Mouse (Mus musculus): ENCODE results near the gene Tmem268.

Gene Tmem268

DNA sequence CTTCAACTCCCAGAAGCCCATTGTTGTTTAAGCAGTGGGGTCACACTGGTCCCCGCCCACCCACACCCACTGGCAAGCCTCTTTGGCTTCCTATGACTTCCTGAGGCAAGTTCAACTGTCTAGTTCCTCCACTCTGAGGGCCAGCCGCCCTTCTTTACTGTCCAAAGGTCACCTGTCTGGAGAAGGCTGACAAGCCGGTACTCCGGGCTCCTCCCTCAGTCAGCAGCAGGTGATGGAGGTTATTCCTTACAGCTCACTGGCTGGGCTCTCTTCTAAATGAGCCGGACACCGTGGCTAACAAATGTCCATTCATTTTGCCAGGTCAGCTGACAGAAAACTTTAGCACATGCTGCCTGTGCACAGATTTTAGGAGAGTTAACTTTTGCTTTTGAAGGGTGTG lies 42.2 kb downstream of the Tmem268 start:
- Histone ChIP-seq H3K9me3 (ENCODE audit: low read length) (no peaks in the 10 kb centered on the region), H3K36me3 (ENCODE audit: insufficient read depth, low read length) (no peaks in the 10 kb centered on the region), H3K4me1 (replicated peaks; ENCODE audit: low read depth, low read length) (no peaks in the 10 kb centered on the region), H3K27me3 (ENCODE audit: insufficient read depth, low read length) (no peaks in the 10 kb centered on the region; the same call in 1 of the 2 replicates), H3K4me3 (replicated peaks; ENCODE audit: low read length) (no peak overlapping the region)
- TF ChIP-seq CTCF (conservative IDR thresholded peaks at IDR 0.05; ENCODE audit: low read length) = no peak
- TF ChIP-seq NANOG (IDR thresholded peaks at IDR 0.05; ENCODE audit: borderline replicate concordance, low read length) = no peak
- TF ChIP-seq POU5F1 (IDR thresholded peaks at IDR 0.05; ENCODE audit: borderline replicate concordance, low read length) = no peak

DNA sequence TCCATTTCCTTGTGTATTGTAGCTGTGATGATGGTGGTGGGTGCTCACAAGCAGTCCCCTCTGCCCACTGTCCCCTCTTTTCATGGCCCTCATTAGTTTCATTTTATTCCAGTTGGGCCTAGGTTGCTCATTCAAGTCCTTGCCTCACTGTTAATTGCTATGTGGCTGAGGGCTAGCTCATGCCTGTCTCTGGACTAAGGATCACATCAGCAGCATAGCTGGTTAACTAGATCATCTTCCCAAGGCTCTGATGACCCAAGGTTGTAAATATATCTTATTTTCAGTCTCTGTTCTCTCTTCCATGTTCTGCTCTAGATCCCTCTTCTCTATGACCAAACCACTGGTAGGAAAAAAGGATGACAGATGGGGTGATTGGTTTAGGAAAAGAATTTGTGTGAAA lies 42.7 kb downstream of the Tmem268 start:
- H3K4me3 ChIP-seq (replicated peaks; ENCODE audit: low read length) = no peak overlapping the region
- H3K4me1 ChIP-seq (replicated peaks; ENCODE audit: low read depth, low read length) = no peaks in the 10 kb centered on the region
- H3K36me3 ChIP-seq (ENCODE audit: insufficient read depth, low read length) = no peaks in the 10 kb centered on the region
- no peaks in the 10 kb centered on the region for H3K9me3 ChIP-seq (ENCODE audit: low read length)
- H3K27me3 ChIP-seq (ENCODE audit: insufficient read depth, low read length) = no peaks in the 10 kb centered on the region; the same call in 1 of the 2 replicates
- TF ChIP-seq POU5F1 (IDR thresholded peaks at IDR 0.05; ENCODE audit: borderline replicate concordance, low read length) (no peak), NANOG (IDR thresholded peaks at IDR 0.05; ENCODE audit: borderline replicate concordance, low read length) (no peak), CTCF (conservative IDR thresholded peaks at IDR 0.05; ENCODE audit: low read length) (no peak)

DNA sequence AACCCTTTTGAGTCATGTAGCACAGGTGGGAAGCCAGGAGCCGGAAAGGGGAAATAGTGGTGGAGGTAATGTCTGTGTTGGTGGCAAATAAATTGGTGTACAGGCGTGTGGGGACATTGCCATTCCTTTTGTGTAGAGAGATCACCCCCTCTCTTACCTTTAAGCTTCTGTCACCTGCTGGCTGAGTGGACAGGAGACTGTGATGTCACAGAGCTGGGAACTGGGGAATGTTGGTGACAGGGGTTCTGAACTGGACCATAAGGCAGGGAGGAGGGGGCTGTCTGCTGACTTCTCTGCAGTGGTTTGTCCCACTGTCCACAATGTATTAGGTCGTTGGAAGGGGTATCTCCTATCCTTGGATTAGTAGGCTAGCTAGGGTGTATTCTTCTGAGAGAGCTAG lies 46.4 kb downstream of the Tmem268 start, which contains the start of gene Gm11213:
TSS of gene Gm11213 (minus strand) at position 317 of the 400 bp plus-strand sequence.
- no peaks in the 10 kb centered on the region for H3K9me3 ChIP-seq (ENCODE audit: low read length)
- H3K4me3 ChIP-seq (replicated peaks; ENCODE audit: low read length) = no peak within 1 kb of the TSS
- no peak for TF ChIP-seq NANOG (IDR thresholded peaks at IDR 0.05; ENCODE audit: borderline replicate concordance, low read length)
- TF ChIP-seq CTCF (conservative IDR thresholded peaks at IDR 0.05; ENCODE audit: low read length) = no peak
- TF ChIP-seq POU5F1 (IDR thresholded peaks at IDR 0.05; ENCODE audit: borderline replicate concordance, low read length) = no peak
- H3K4me1 ChIP-seq (replicated peaks; ENCODE audit: low read depth, low read length) = no peaks in the 10 kb centered on the region
- no peaks in the 10 kb centered on the region for H3K36me3 ChIP-seq (ENCODE audit: insufficient read depth, low read length)
- no peaks in the 10 kb centered on the region for H3K27me3 ChIP-seq (ENCODE audit: insufficient read depth, low read length)

DNA sequence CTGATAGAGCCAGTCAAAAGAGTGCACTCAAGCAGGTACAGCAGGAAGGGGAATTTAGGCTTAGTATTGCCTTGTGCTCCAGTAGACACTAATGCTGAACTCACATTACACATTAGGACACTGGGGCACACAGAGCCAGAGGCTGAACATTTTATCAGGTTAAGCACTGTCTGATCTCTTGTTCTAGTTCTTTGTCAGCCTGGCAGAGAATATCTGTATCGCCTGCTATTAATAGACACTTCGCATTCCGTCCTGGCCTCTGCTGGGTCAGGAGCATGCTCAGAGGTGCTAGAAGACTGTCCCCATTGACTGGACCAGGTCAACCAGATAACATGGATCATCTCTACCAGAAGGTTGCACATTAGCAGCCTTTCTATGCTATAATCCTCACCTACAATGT lies 47.0 kb downstream of the Tmem268 start:
- TF ChIP-seq NANOG (IDR thresholded peaks at IDR 0.05; ENCODE audit: borderline replicate concordance, low read length) (no peak), CTCF (conservative IDR thresholded peaks at IDR 0.05; ENCODE audit: low read length) (no peak), POU5F1 (IDR thresholded peaks at IDR 0.05; ENCODE audit: borderline replicate concordance, low read length) (no peak)
- no peaks in the 10 kb centered on the region for H3K4me1 ChIP-seq (replicated peaks; ENCODE audit: low read depth, low read length)

DNA sequence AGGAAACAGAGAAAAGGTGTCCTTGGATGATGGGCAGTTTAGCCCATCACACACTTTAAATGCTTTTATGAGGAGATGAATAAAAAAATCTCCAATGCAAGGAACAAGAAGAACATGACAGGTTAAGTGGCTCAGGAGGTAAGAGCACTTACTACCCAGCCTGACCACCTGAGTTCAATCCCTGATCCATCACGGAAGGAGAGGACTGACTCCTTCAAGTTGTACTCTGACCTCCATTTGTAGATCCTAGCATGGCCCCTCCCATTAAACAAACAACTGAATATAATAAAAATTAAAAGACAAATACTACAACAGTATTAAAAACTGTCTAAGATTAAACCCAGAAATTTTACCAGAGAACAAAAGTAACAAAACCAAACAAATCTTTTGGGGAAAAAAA lies 47.4 kb downstream of the Tmem268 start:
- Histone ChIP-seq H3K36me3 (ENCODE audit: insufficient read depth, low read length) (no peaks in the 10 kb centered on the region), H3K27me3 (ENCODE audit: insufficient read depth, low read length) (no peaks in the 10 kb centered on the region), H3K9me3 (ENCODE audit: low read length) (no peaks in the 10 kb centered on the region), H3K4me1 (replicated peaks; ENCODE audit: low read depth, low read length) (no peaks in the 10 kb centered on the region), H3K4me3 (replicated peaks; ENCODE audit: low read length) (no peak overlapping the region)
- TF ChIP-seq POU5F1 (IDR thresholded peaks at IDR 0.05; ENCODE audit: borderline replicate concordance, low read length) (no peak), CTCF (conservative IDR thresholded peaks at IDR 0.05; ENCODE audit: low read length) (no peak), NANOG (IDR thresholded peaks at IDR 0.05; ENCODE audit: borderline replicate concordance, low read length) (no peak)

More for the DNA sequence above, 47.0 kb downstream of the Tmem268 start:
- Histone ChIP-seq H3K9me3 (ENCODE audit: low read length) (no peaks in the 10 kb centered on the region), H3K27me3 (ENCODE audit: insufficient read depth, low read length) (no peaks in the 10 kb centered on the region), H3K36me3 (ENCODE audit: insufficient read depth, low read length) (no peaks in the 10 kb centered on the region), H3K4me3 (replicated peaks; ENCODE audit: low read length) (no peak overlapping the region)

DNA sequence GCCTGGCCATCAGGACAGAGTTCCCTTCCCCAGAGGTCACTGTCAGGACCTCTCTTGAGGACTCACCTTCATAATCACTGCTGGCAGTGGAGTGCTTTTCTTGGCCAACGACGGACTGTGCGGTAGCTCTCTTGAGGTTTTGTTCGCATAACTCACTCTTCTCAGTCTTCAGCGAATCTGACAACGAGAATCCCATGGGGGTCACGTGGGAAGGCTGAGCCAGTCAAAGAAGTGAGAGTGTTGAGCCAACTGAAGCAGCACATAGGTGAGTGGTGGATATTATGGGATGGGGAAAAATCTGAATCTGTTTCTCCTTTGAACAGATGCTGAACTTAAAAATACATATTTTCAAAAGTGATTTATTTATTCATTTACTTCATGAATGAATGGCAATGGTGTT lies 49.8 kb downstream of the Tmem268 start:
- H3K4me3 ChIP-seq (replicated peaks; ENCODE audit: low read length) = no peak overlapping the region

DNA sequence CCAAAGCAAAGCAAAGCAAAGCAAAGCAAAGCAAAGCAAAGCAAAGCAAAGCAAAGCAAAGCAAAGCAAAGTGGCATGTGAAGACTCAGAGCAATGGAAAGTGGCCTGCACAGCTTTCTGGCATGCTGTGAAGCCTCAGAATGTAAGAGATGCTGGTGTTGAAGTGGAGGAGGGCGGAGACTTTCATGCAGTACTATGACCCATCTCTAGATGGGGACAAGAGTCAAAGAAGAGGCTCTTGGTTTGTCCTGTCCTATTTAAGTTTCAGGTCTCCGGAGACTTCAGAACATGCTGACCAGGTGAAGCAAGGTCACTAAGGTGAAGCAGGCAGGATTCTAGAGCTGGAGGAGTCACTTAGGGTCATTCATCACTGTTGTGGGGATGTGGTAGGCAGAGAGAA lies 63.3 kb downstream of the Tmem268 start:
- Histone ChIP-seq H3K4me1 (replicated peaks; ENCODE audit: low read depth, low read length) (no peaks in the 10 kb centered on the region), H3K9me3 (ENCODE audit: low read length) (no peaks in the 10 kb centered on the region), H3K27me3 (ENCODE audit: insufficient read depth, low read length) (no peaks in the 10 kb centered on the region), H3K36me3 (ENCODE audit: insufficient read depth, low read length) (no peaks in the 10 kb centered on the region), H3K4me3 (replicated peaks; ENCODE audit: low read length) (no peak overlapping the region)
- TF ChIP-seq POU5F1 (IDR thresholded peaks at IDR 0.05; ENCODE audit: borderline replicate concordance, low read length) (no peak), NANOG (IDR thresholded peaks at IDR 0.05; ENCODE audit: borderline replicate concordance, low read length) (no peak), CTCF (conservative IDR thresholded peaks at IDR 0.05; ENCODE audit: low read length) (no peak)

More for the DNA sequence above, 49.8 kb downstream of the Tmem268 start:
- Histone ChIP-seq H3K4me1 (replicated peaks; ENCODE audit: low read depth, low read length) (no peaks in the 10 kb centered on the region), H3K9me3 (ENCODE audit: low read length) (no peaks in the 10 kb centered on the region), H3K27me3 (ENCODE audit: insufficient read depth, low read length) (no peaks in the 10 kb centered on the region), H3K36me3 (ENCODE audit: insufficient read depth, low read length) (no peaks in the 10 kb centered on the region)
- TF ChIP-seq CTCF (conservative IDR thresholded peaks at IDR 0.05; ENCODE audit: low read length) = no peak
- TF ChIP-seq NANOG (IDR thresholded peaks at IDR 0.05; ENCODE audit: borderline replicate concordance, low read length) = no peak
- no peak for TF ChIP-seq POU5F1 (IDR thresholded peaks at IDR 0.05; ENCODE audit: borderline replicate concordance, low read length)

DNA sequence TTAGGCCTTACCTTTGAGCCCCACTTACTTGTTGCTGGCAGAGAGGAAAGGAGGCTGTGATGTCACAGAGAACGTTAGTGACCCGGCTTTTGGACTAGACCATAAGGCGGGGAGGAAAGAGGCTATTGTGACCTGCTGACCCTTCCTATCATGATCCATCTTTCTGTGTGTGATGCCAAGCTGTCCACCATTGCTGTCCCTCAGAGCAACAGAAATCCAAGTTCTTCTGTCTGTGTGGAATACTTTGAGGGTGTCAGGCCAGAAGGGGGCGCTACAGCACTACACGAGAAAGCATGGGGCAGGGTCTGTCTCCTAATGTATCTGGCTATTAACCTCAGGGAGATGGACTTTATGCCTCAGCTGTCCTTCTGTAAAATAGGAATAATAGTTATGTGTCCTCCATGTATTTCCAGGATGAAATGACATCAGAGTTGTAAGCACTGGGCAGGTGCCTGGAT lies 63.8 kb downstream of the Tmem268 start, which contains the start of gene Tex48:
TSS of gene Tex48 (minus strand) at position 51 of the 458 bp plus-strand sequence.
- TF ChIP-seq POU5F1 (IDR thresholded peaks at IDR 0.05; ENCODE audit: borderline replicate concordance, low read length) (no peak), CTCF (conservative IDR thresholded peaks at IDR 0.05; ENCODE audit: low read length) (peak; percentile 45), NANOG (IDR thresholded peaks at IDR 0.05; ENCODE audit: borderline replicate concordance, low read length) (no peak)
- no peak within 1 kb of the TSS for H3K4me3 ChIP-seq (replicated peaks; ENCODE audit: low read length)
- no peaks in the 10 kb centered on the region for H3K9me3 ChIP-seq (ENCODE audit: low read length)
- H3K27me3 ChIP-seq (ENCODE audit: insufficient read depth, low read length) = no peaks in the 10 kb centered on the region
- H3K4me1 ChIP-seq (replicated peaks; ENCODE audit: low read depth, low read length) = no peaks in the 10 kb centered on the region
- H3K36me3 ChIP-seq (ENCODE audit: insufficient read depth, low read length) = no peaks in the 10 kb centered on the region

DNA sequence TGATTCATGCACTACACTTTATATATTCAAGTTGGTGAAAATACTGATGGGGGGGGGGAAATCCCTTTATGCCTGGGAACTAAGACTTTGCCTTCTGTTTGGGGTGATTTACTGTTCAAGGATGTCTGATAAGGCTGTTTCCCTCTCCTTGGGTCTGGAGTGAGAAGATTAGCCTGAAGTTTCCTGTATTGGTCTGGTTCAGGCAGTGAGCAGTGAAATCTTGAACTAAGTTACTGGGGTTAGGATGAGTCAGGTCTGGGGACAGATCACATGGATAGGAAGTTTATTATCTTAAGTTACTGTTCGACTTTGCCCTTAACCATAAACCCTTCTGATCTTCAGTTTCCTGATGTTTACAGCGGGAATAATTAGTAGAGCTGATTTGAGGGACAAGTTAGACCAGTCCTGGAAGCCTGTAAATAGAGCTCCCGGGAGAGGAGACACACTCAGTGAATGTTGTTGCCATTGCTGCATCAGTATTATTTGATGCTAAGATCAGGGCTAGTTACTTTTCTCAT lies 67.0 kb downstream of the Tmem268 start:
- TF ChIP-seq POU5F1 (IDR thresholded peaks at IDR 0.05; ENCODE audit: borderline replicate concordance, low read length) (no peak), NANOG (IDR thresholded peaks at IDR 0.05; ENCODE audit: borderline replicate concordance, low read length) (no peak), CTCF (conservative IDR thresholded peaks at IDR 0.05; ENCODE audit: low read length) (no peak)
- no peaks in the 10 kb centered on the region for H3K9me3 ChIP-seq (ENCODE audit: low read length)
- H3K27me3 ChIP-seq (ENCODE audit: insufficient read depth, low read length) = no peaks in the 10 kb centered on the region
- no peaks in the 10 kb centered on the region for H3K36me3 ChIP-seq (ENCODE audit: insufficient read depth, low read length)
- H3K4me3 ChIP-seq (replicated peaks; ENCODE audit: low read length) = no peak overlapping the region
- H3K4me1 ChIP-seq (replicated peaks; ENCODE audit: low read depth, low read length) = no peaks in the 10 kb centered on the region
